Comparison of ENCODE assay signal across 17 mouse cellular contexts in genomic region chr11:119947897-119948296, GRCm38 (mm10). TPM values are rescaled to one million over a fixed set of nuclear protein-coding genes. Genes with fewer than 3 reads are reported as not detected.
DNase-seq lines count a peak whose midpoint lies in the region; ATAC-seq and TF ChIP-seq lines count a peak whose summit lies in the region.
"Had no signal": no experiment of that assay in that cellular context is flagged by ENCODE, and none has a peak within 500 bp of the region (broad histone marks: within the 10 kb centered on the region; RNA-seq: fewer than 3 reads in every experiment).

No protein-coding gene starts in this region.

- 33% methylated on average over 2 of the region's 2 CpGs for WGBS in cerebellum, adult 2 months
- 34% methylated on average over 2 of the region's 2 CpGs for WGBS in kidney, embryonic 14.5 days

- no peak overlapping the region for H3K27ac ChIP-seq in cerebellum, adult 2 months (ENCODE audit: insufficient read depth, low read length)
- H3K27ac ChIP-seq in left cerebral cortex, adult 2 months, result no peak overlapping the region
- no peak overlapping the region for H3K27ac ChIP-seq in kidney, embryonic 14.5 days (ENCODE audit: low read depth, low read length)
- H3K27ac ChIP-seq: embryonic facial prominence, embryonic 12.5 days; forebrain, embryonic 12.5 days; gastrocnemius, adult 2 months; hindbrain, embryonic 13.5 days; midbrain, embryonic 10.5 days had no signal

- intact Hi-C loops in left cerebral cortex, adult 2 months (cut with DNase I), result no loop called here

- no peak for ATAC-seq in kidney, embryonic 14.5 days (ENCODE audit: low FRiP score, low TSS enrichment)

- no peak overlapping the region for H3ac ChIP-seq in myocyte (ENCODE audit: control insufficient read depth, insufficient read length)

- H3K4me2 ChIP-seq in myocyte (ENCODE audit: low read depth), result peak overlapping the region; percentile 58
- H3K4me2 ChIP-seq in kidney, embryonic 14.5 days (replicated peaks; ENCODE audit: low read depth, low read length), result no peak overlapping the region
- H3K4me2 ChIP-seq: embryonic facial prominence, embryonic 12.5 days; forebrain, embryonic 12.5 days; hindbrain, embryonic 13.5 days had no signal

- no peak overlapping the region for H3K4me3 ChIP-seq in cerebellum, adult 2 months (replicated peaks; ENCODE audit: insufficient read depth, low read depth, low read length)
- H3K4me3 ChIP-seq in left cerebral cortex, adult 2 months, result peak overlapping the region; percentile 9
- H3K4me3 ChIP-seq in myocyte, result no peak overlapping the region
- no peak overlapping the region for H3K4me3 ChIP-seq in kidney, embryonic 14.5 days (ENCODE audit: low read length)
- H3K4me3 ChIP-seq: embryonic facial prominence, embryonic 12.5 days; forebrain, embryonic 12.5 days; gastrocnemius, adult 2 months; hindbrain, embryonic 13.5 days; midbrain, embryonic 10.5 days had no signal

- peaks cover 95% of the 10 kb centered on the region for H3K79me2 ChIP-seq in myocyte (ENCODE audit: control insufficient read depth, insufficient read depth)

- no peaks in the 10 kb centered on the region for H3K36me3 ChIP-seq in myocyte (ENCODE audit: control insufficient read depth, insufficient read depth)
- H3K36me3 ChIP-seq in kidney, embryonic 14.5 days (ENCODE audit: control insufficient read depth, insufficient read depth, low read length), result no peaks in the 10 kb centered on the region
- H3K36me3 ChIP-seq: embryonic facial prominence, embryonic 12.5 days; forebrain, embryonic 12.5 days; hindbrain, embryonic 13.5 days; midbrain, embryonic 10.5 days had no signal

- TF ChIP-seq POLR2A in cerebellum, adult 2 months (IDR thresholded peaks at IDR 0.05; ENCODE audit: borderline replicate concordance, insufficient read depth, low read length), result no peak
- no peak for TF ChIP-seq POLR2A in myocyte (IDR thresholded peaks at IDR 0.05; ENCODE audit: insufficient read length, low read depth)

- no peak overlapping the region for H3K9ac ChIP-seq in kidney, embryonic 14.5 days (ENCODE audit: low read depth, low read length)
- H3K9ac ChIP-seq: embryonic facial prominence, embryonic 12.5 days; forebrain, embryonic 12.5 days had no signal

- no peaks in the 10 kb centered on the region for H3K27me3 ChIP-seq in cerebellum, adult 2 months (ENCODE audit: control insufficient read depth, insufficient read depth, low read length)
- no peaks in the 10 kb centered on the region for H3K27me3 ChIP-seq in myocyte (ENCODE audit: control insufficient read depth, insufficient read depth, insufficient read length)
- no peaks in the 10 kb centered on the region for H3K27me3 ChIP-seq in kidney, embryonic 14.5 days (ENCODE audit: control insufficient read depth, insufficient read depth, low read length)
- H3K27me3 ChIP-seq: embryonic facial prominence, embryonic 12.5 days had no signal

- H3K9me3 ChIP-seq in kidney, embryonic 14.5 days (ENCODE audit: control insufficient read depth, low read length), result no peaks in the 10 kb centered on the region
- H3K9me3 ChIP-seq: embryonic facial prominence, embryonic 12.5 days; forebrain, embryonic 12.5 days; hindbrain, embryonic 13.5 days; midbrain, embryonic 10.5 days had no signal

- DNase-seq in cerebellum, adult 2 months, result no peak
- no peak for DNase-seq in cerebellum, adult 8-10 months
- DNase-seq in left cerebral cortex, adult 2 months (ENCODE audit: extremely low spot score in 1 of 2, low spot score in 2 of 2), result no peak
- DNase-seq in left cerebral cortex, adult 11 months (ENCODE audit: low spot score), result no peak
- DNase-seq in NIH3T3 (ENCODE audit: low read depth), result peak; percentile 39
- DNase-seq in urinary bladder, postnatal 25 days (ENCODE audit: low spot score), result no peak
- DNase-seq: cerebellum, postnatal 14 days; gastrocnemius, adult 2 months; lung, adult 18-20 months; right cerebral cortex, postnatal 4 days; thymus, postnatal 36 days had no signal

- peak; percentile 43; the same call in 1 of the 2 replicates for TF ChIP-seq CTCF in cerebellum, adult 2 months (IDR thresholded peaks at IDR 0.05; ENCODE audit: borderline replicate concordance, insufficient read depth, low read depth, low read length)
- no peak; the same call in 1 of the 2 replicates for TF ChIP-seq CTCF in left cerebral cortex, adult 2 months (IDR thresholded peaks at IDR 0.05)

- peaks cover 50% of the 10 kb centered on the region for H3K4me1 ChIP-seq in cerebellum, adult 2 months (ENCODE audit: control insufficient read depth, insufficient read depth, low read length)
- peaks cover 30% of the 10 kb centered on the region for H3K4me1 ChIP-seq in kidney, embryonic 14.5 days (ENCODE audit: control insufficient read depth, insufficient read depth, low read length)

TF ChIP-seq in myocyte, 11 proteins besides CTCF, POLR2A, EP300 and RAD21:
- TF ChIP-seq CEBPB (IDR thresholded peaks at IDR 0.05; ENCODE audit: insufficient read depth, poor library complexity, severe bottlenecking) (no peak), MYOG (IDR thresholded peaks at IDR 0.05; ENCODE audit: control insufficient read depth in 1 of 3, insufficient read depth in 1 of 3, insufficient read length in 2 of 3, low read depth in 2 of 3) (no peak), MAX (IDR thresholded peaks at IDR 0.05; ENCODE audit: low read depth) (no peak), POLR2AphosphoS2 (IDR thresholded peaks at IDR 0.05; ENCODE audit: insufficient read length, low read depth) (no peak), TCF12 (IDR thresholded peaks at IDR 0.05; ENCODE audit: insufficient read depth, poor library complexity, severe bottlenecking) (no peak)

RNA-seq across cellular contexts. Expression of gene Baiap2, which starts 5.3 kb away (rescaled TPM):
- polyA plus RNA-seq in cerebellum, adult 2 months (2012; rRNA removed), result 116 and 141 TPM in 2 replicates
- 100 to 1,000 TPM; 249 to 287 TPM for total RNA-seq in left cerebral cortex, adult 2 months (2021)
- 23.0 TPM for polyA plus RNA-seq in myocyte (2012; fragmentation: generic; extraction: Trizol)
- polyA plus RNA-seq in kidney, embryonic 14.5 days (2014; fragmentation: Nextera tagmentation; extraction: Ambion mirVana), result 15.7 and 18.2 TPM in 2 replicates

RNA-seq across cellular contexts. Expression of gene Chmp6, which starts 34.7 kb away (rescaled TPM):
- 41.9 and 43.9 TPM in 2 replicates for polyA plus RNA-seq in cerebellum, adult 2 months (2012; rRNA removed)
- 10 to 100 TPM; 37.2 to 43.6 TPM for total RNA-seq in left cerebral cortex, adult 2 months (2021)
- 60.5 TPM for polyA plus RNA-seq in myocyte (2012; fragmentation: generic; extraction: Trizol)
- polyA plus RNA-seq in kidney, embryonic 14.5 days (2014; fragmentation: Nextera tagmentation; extraction: Ambion mirVana), result 87.1 and 94.0 TPM in 2 replicates
